Mouse (Mus musculus): Measurements from ENCODE around the gene Pdlim3.
A peak's percentile ranks its signal among the peaks of the same experiment; 100 is the strongest.

Pdlim3 gene

GRCm38 (mm10) chr8:45905591-45906250, 20.5 kb downstream of the Pdlim3 start:
- no peak for DNase-seq (ENCODE audit: low read depth, low spot score)

- DNase-seq (ENCODE audit: low read depth, low spot score) = no peak
Measured at GRCm38 (mm10) chr8:45906251-45906619, 21.0 kb downstream of the Pdlim3 start.

- no peak for DNase-seq (ENCODE audit: low read depth, low spot score)
Measured at GRCm38 (mm10) chr8:45913707-45914106, 28.4 kb downstream of the Pdlim3 start.

GRCm38 (mm10) chr8:45916496-45916895, 31.2 kb downstream of the Pdlim3 start:
- DNase-seq (ENCODE audit: low read depth, low spot score) = no peak

- DNase-seq (ENCODE audit: low read depth, low spot score) = no peak
Measured at GRCm38 (mm10) chr8:45917040-45917679, 31.9 kb downstream of the Pdlim3 start.

GRCm38 (mm10) chr8:45918891-45919290, 33.6 kb downstream of the Pdlim3 start:
- no peak for DNase-seq (ENCODE audit: low read depth, low spot score)

- DNase-seq (ENCODE audit: low read depth, low spot score) = no peak
Measured at GRCm38 (mm10) chr8:45920392-45920791, 35.1 kb downstream of the Pdlim3 start.

- DNase-seq (ENCODE audit: low read depth, low spot score) = no peak
Measured at GRCm38 (mm10) chr8:45922116-45922515, 36.9 kb downstream of the Pdlim3 start.

- DNase-seq (ENCODE audit: low read depth, low spot score) = peak; percentile 83
Measured at GRCm38 (mm10) chr8:45934582-45935014, 49.3 kb downstream of the Pdlim3 start, which contains the start of gene Ccdc110. Gene Ccdc110 (plus strand): TSS chr8:45934619.

- DNase-seq (ENCODE audit: low read depth, low spot score) = no peak
Measured at GRCm38 (mm10) chr8:45936986-45937385, 51.7 kb downstream of the Pdlim3 start.

GRCm38 (mm10) chr8:45946283-45946682, 61.0 kb downstream of the Pdlim3 start:
- DNase-seq (ENCODE audit: low read depth, low spot score) = no peak

GRCm38 (mm10) chr8:45950622-45951021, 65.4 kb downstream of the Pdlim3 start:
- DNase-seq (ENCODE audit: low read depth, low spot score) = no peak
